Mouse (Mus musculus) stomach, postnatal 0 days (tissue): Measurements from ENCODE around the gene Trcg1.

Experiments used
- CTCF ChIP-seq: IDR thresholded peaks from 2 replicates; pipeline ENCODE4 v1.5.1; 2016; ENCODE audit warnings: antibody characterized with exemption, low read depth, mild to moderate bottlenecking, moderate library complexity
- EP300 ChIP-seq: optimal IDR thresholded peaks from 2 replicates; pipeline ENCODE3; 2016; ENCODE audit warnings: antibody characterized with exemption

- TF ChIP-seq CTCF (no peak), EP300 (no peak)
Observed at GRCm38 (mm10) chr9:57250026-57250425, 13.7 kb downstream of the Trcg1 start.
